Mouse (Mus musculus) G1E (cell line): ENCODE data around the gene Lck.

Experiments used
- CTCF ChIP-seq: IDR thresholded peaks from 2 replicates; pipeline ENCODE4 v1.5.1; 2012; ENCODE audit warnings: low read depth, low read length, inconsistent platforms, mixed read lengths
- GATA2 ChIP-seq: IDR thresholded peaks from 2 replicates; pipeline ENCODE4 v1.6.1; 2012; ENCODE audit warnings: low read depth, low read length, inconsistent platforms, borderline replicate concordance

DNA sequence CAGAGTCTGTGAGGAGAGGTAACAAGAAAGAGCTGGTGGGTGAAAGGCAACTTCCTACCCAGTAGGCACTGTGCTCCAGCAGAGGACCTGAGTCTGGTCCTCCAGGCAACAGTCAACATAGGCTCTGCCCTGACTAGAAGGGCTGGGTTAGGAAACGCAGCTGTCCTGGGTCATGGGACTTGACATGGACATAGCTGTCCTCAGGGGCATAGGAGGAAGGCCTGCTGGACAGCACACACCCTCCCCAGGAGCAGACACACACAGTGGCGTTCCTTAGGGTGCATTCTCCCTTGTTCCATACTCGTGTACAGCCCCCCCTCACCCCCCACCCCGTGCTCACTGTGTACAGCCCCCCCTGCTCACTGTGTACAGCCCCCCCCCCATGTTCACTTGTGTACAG, 37.0 kb upstream of the Lck start:
- TF ChIP-seq CTCF (no peak), GATA2 (no peak)
